Mouse (Mus musculus) brain, embryonic 18.5 days (tissue): ENCODE data around the gene Rasd1.
A peak's percentile ranks its signal among the peaks of the same experiment; 100 is the strongest.
"Not testable (repeated sequence)": the region's sequence is repeated elsewhere in the genome, so short reads cannot be mapped to it uniquely, and the experiment has no call there.

Source experiments
- DNase-seq: peaks from one replicate; pipeline ENCODE4 v3.0.0-alpha.2; 2012; ENCODE audit warnings: low read depth, low spot score

The Rasd1 gene

DNA sequence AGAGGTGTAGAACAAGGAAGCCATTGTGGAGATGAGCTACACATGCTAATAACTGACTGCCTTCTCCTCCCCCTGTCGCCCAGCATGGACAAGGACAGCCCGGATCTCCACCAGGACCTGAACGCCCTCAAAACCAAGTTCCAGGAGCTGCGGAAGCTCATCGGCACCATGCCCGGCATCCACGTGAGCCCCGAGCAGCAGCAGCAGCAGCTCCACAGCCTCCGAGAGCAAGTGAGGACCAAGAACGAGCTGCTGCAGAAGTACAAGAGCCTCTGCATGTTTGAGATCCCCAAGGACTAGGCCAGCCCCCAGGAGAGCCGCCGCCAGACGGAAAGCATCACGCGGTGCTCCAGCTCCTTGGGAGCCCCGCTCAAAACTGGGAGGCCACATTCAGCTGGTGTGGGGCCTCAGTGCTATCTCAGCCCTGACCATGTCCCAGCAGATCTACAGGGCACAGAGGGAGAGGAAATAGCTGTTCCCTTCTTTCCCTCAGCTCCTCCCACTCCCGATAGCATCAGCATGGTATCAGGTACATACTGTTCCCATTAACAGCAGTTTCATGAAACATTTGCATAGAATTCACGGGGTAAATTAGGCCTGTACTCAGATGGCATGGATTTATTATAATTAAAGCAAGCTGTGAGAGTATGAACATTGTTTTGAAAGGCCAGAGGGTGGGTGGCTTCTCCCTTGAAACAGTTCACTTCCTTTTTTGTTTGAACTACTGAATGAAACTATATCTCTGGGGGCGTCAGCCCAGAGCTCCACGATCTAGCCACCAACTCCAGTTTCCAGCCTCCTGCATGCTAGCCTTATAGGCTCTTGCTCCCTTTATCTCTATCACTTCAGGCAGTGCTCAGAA lies 4.0 kb downstream of the Rasd1 start:
- DNase-seq, result no peak

DNA sequence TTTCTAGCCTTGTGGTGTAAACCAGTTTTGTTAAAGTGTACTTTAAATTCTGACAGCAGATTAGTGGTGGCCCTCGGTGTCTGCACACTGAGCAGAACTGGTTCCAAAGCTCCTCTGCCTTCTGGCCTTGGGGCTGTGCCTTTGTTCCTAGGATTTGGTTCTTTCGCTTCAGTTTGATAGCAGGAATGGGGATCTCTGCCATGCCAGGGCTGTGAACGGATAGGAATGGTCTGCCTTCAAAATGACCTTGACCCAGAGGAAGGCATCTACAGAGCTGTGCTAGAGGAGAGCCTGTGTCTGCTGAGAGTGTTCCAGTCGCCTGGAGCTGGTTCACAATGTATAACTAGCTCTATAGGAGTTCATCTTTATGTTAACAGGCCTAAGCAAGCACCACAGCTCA lies 5.3 kb downstream of the Rasd1 start:
- DNase-seq, result no peak

DNA sequence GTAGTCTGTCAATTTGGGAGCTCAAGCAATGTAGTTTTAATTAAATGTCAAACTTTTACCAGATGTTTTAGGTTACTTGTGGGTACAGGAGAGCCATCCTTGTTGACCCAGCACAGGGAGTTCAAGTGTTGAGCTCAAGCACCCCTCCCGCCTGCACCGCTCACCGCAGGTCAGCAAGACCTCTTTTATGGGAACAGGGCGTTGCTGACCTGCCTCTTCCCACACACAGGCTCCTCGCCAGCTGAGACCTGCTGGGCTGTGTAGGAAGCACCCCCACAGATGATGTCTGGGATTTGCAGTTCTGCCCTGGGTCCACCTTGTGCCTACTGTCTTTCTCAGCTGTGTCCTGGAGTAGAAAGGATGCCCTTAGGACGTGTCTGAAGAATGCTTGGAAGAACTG lies 8.0 kb downstream of the Rasd1 start:
- DNase-seq, result no peak

DNA sequence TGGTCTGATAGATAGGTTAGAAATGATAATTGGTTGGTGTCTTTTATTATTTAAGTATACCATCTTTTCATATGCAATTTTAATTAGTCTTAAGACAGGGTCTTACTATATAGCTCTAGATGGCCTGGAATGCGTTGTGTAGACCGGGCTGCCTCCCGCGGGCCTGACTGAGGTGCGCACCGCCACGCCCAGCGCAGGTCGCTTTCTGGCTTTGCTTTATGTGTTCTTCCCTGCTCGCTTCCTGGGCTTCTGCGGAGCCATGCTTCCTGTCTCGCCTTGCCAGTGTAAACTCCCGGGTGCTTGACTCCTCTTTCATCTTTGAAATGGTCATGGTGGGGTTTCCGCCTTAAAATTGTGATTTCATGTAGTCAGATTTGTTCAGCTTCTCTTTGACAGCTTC lies 11.9 kb downstream of the Rasd1 start:
- no peak for DNase-seq

DNA sequence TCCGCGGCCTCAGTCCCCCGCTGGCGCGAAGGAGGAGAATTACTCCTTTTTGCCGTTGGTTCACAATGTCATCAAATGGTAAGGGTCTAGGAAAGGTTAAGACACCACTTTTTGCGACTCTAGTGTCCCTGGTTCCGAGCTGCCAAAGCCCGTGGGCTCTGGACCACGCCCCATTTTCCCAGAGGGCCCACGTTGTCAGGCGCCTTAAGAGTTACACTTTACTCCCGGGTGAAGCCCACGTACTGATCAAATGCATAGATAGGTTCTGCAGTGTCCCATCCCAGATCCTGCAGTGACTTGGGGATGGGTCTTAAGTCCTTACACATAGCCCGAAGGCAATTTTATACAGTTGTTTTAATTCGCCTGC lies 16.4 kb downstream of the Rasd1 start:
- no peak for DNase-seq

DNA sequence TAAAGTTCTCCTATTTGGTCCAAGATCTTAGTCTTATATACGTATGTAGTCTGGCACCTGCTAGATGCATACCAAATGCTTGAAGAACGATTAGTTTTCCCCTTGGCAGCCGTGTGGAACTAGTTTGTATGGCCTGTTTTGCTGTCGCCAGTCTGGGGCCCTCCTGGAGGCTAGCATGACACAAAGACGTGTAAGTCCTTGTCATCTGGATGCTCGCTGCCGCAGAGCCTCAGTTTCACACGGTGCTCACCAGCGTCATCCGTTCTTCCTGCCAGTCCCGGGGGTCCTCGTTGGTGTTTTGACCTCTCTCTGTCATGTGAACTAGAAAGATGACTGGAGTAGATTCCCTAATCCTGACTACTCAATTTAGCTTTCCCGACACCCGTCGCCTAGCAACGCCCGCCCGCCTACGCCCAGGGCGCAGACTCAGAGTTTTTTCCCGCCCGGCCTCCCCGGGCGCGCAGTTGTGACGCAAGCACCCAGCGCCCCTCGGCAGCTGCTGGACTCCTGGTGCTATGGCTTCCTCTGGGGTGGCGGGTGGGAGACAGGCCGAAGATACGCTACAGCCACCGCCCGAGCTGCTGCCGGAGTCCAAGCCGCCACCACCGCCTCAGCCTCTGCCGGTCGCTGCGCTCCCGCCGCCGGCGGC lies 16.9 kb downstream of the Rasd1 start, which contains the start of gene Med9:
Gene Med9 (plus strand): TSS at position 455 of the 649 bp plus-strand sequence.
- peak; percentile 89 for DNase-seq

DNA sequence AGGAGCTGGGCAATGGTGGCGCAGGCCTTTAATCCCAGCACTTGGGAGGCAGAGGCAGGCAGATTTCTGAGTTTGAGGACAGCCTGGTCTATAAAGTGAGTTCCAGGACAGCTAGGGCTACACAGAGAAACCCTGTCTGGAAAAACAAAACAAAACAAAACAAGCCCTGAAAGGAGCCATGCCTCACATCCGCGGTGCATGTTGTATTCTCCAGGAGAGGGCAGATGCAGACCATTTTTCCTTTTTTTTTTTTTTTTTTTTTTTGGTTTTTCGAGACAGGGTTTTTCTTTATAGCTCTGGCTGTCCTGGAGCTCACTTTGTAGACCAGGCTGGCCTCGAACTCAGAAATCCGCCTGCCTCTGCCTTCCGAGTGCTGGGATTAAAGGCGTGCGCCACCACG lies 19.9 kb downstream of the Rasd1 start:
- DNase-seq, result not testable (repeated sequence)

DNA sequence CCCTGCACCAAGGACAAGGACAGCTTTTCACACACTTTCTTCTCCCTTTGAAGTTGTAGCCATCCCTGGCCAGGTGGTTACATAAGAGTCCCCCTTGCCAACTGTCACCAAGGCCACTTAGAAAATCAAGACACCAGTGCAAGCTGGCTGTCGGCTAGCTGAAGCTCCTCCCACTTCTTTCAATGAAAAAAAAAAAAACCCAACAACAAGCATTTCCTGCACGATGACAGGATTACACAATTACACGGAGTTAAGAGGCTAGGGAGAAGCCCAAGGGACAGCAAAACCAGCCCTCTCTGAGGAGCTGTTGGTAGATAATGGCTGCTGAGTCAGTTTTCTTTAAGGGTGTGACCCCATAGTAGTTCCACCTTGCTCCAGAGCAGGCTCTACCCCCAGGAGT lies 23.4 kb downstream of the Rasd1 start:
- DNase-seq, result no peak

DNA sequence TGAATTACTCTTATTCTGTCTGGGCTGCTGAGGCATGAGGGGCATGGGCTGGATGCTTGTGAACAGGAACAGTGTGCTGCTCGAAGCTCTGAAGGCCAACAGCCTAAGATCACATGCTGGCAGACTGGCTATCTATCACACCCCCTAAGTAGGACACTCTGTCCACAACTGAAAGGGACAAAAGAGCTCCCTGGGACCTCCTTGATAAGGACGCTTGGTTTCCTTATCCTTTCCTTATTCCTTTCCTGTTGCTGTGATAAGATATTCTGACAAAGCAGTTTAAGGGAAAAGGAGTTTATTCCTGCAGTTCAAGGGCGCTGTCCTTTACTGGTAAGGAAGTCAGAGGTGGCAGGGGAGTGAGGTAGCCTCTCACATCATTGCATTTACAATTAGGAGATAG lies 24.1 kb downstream of the Rasd1 start:
- no peak for DNase-seq

DNA sequence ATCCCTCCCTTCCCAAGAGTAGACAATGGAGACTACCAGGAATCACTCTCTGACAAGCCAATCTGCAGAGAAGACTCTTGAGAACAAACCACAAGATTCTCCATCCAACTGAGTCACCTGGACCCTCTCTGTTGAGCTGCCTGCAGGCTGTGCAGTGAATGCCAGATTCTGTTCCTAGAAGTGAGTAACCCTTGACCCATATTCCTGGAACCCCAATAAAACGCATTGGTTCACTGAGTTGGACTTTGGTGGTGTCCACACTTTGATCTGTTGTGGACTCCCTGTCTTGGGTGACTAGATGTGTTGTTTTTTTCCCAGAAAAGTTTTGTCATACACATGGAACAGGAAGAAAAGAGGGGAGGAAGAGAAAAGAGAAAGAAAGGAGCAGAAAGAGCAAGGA lies 24.9 kb downstream of the Rasd1 start:
- DNase-seq, result no peak

DNA sequence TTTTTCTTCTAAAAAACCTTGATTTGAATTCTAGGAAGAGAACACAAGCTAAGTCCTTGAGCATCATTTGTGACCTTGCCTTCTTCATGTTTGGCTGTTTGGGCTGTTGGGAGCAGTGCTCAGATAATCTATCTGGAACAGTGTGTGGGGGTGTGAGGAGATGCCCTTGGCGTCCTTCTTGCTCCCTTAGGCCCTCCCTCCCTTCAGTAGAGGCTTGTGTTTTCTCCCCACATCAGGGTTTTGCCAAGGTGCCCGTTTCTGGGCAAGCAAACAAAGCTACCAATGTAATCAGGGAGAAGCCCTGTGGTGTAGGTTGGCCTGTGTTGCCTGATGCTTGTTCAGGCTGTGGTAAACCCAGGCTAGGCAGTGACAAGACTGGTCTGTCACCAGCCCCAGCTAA lies 27.1 kb downstream of the Rasd1 start:
- no peak for DNase-seq

DNA sequence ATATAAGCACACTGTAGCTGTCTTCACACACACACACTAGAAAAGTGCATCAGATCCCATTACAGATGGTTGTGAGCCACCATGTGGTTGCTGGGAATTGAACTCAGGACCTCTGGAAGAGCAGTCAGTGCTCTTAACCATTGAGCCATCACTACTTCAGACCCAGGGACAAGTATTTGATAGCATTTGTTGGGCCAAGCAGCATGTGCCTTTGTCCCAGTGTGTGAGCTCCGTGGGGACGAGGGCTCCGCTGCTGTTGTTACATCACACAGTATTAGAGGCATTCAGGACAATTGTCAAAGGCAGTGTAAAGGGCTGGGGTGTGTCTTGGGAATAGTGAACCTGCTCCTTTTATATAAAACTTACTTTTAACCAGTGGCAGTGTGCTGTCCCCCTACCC lies 27.7 kb downstream of the Rasd1 start:
- DNase-seq, result no peak

DNA sequence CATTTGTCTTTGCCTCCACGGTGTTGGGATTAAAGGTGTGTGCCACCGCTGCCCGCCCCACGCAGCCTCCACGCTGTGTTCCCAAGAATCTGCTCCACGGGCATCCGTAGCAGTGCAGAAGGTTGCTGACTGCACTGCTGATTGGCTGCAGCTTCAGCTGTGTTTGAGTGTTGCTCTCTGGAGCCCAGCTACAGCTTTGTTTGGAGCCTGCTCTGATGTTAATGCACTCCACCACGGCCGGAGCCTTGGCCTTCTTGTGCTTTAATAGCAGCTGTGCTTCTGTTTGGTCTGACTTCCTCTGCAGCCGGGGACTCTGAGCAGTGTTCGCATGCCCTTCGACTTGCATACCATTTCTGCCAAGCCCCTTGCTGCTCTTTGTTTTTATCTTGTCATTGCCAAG lies 30.8 kb downstream of the Rasd1 start:
- DNase-seq, result no peak

DNA sequence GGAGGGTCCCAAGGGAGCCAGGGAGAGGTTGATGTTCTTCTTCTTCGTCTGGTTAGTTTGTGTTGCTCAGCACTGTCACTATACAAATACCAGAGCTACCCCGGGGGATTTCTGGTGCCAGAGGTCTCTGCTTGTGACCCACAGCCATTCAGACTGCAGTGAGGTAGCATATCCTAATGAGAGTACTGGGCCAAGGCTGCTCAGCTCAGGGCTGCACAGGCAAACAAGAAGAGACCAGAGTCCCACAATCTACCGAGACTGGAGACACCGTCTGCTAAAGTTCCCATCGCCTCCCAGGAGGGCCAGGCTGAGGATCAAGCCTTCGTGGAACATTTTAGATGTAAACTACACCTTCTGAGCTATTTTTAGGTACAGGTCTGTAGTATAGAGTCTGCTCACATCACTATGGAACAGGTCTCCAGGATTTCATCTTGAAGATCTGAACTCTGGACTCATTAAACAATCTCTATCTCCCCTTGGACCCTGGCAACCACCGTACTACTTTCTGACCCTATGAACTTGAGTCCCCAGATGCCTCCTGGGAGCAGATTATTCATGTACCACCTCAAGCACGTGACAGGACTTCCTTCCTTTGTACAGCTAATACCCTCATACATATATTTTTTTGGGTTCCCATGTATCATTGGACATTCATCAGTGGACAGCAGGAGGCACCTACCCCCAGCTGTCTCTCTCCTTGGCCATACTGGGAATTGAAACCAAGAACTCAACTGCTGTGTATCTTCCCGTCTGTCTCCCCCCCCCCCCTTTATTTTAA lies 32.0 kb downstream of the Rasd1 start:
- no peak for DNase-seq

DNA sequence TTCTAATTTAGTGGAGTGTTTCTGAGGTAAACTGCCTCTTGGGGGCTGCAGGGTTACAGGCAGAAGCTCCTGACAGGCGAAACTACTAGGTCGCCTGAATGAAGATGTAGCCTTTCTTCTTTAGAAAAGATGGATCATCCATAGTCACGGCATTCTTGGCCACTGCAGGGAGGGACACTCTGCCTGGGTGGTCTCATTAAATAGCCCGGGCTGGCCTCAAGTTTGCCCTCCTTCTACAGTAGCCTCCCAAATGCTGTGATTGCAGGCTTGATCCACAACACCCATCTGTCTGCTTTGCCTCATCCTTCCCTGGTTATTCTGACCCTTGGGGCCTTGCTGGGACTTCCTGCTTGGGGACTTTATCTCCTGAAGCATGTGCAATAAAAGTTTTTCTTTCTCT lies 34.7 kb downstream of the Rasd1 start:
- no peak for DNase-seq

DNA sequence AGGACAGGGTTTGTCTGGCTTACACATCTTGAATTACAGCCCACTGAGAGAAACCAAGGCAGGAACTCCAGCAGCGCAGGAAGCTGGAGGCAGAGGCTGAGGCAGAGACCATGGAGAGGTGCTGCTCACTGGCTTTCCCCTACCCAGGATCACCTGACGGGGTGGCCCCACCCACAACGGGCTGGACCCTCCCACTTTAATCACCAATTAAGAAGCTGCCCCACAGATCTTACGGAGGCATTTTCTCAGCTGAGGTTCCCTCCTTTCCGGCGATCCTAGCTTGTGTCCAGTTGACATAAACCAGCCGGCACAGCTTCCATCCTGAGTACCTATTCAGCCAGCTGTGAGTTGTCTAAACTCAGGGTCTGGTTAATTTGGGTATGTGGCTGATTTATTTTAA lies 43.5 kb downstream of the Rasd1 start:
- no peak for DNase-seq

DNA sequence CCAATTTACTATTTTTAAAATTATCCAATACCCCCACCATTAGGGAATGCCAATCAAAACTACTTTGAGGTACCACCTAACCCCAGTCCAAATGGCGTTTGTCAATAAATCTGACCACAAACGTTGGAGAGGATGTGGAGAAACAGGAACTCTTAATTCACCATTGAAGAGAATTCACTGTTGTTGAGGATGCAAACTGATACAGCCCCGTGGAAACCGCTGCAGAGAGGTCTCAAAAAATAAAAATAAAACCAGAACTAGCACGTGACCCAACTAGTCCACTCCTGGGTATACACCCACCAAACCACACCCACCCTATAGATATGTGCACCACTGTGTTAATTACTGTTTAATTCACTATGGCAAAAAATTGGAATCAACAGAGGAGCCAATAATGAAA lies 44.4 kb downstream of the Rasd1 start:
- no peak for DNase-seq

DNA sequence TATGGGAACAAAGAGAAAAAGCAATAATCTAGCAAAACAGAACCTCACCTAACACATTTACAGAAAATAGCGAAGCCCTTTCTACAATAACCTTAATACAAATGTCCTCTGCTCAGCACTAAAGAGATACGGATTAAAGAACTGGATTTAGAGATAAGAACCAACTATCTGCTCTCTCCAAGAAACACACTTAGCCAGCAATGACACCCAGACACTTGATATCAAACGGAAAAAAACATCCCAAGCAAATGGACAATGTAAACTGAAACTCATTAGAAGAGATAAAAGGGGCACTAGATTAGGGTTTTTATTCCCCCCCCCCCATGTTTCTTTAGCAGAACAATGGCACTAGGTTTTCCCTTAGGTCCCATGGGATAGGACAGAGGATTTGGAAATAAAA lies 45.3 kb downstream of the Rasd1 start:
- no peak for DNase-seq

DNA sequence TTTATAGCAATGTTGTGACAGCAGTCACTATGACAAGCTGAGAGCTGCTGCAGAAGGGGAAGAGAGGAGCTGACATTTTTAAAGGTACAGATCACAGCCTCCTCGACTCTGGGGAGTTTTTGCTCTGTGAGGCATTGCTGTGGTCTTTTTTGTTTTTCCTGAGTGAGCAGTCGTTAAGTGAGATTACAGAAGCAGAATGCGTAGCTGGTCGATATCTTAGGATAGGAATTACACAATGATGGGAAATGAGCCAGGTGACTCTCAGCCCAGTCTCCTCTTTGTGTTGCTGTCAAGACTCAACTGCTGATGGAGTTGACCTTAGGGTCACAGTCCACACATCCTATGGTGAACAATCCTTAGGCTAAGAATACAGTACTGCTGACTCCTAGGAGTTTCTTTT lies 46.7 kb downstream of the Rasd1 start:
- DNase-seq, result no peak

DNA sequence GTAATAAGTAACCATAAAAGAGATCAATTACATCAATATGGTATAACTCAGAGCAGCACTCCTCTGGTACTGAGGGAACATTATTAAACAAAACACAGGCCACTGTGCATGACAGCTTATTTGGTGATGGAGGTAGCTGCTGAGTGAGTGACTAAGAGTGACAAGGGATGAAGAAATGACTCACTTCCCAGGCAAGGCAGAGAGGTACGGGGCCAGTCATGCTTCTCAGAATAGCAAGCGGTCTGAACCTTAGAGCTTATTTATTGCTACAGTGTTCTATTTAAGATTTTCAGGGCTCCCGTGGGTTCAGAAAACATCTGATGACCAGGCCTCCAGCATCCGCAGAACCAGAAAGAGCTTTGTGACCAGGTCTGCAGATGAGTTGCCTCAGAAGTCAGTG lies 51.0 kb downstream of the Rasd1 start:
- no peak for DNase-seq
